Mouse (Mus musculus): ENCODE results near the gene Ttc25. TPM values are rescaled to one million over a fixed set of nuclear protein-coding genes. Genes with fewer than 3 reads are reported as not detected.
"Not testable (repeated sequence)": the region's sequence is repeated elsewhere in the genome, so short reads cannot be mapped to it uniquely, and the experiment has no call there.

Ttc25 gene
- total and polyA plus RNA-seq, 2 experiments from 2014 or later, result 1.8 to 2.2 TPM

GRCm38 (mm10) chr11:100533871-100534270 lies 11.5 kb upstream of the Ttc25 start:
- DNase-seq, result no peak
- H3K4me2 ChIP-seq (ENCODE audit: low read depth), result no peak overlapping the region
- H3K9ac ChIP-seq, result no peak overlapping the region
- H3K4me3 ChIP-seq (ENCODE audit: low read depth, low read length), result no peak overlapping the region
- H3K27me3 ChIP-seq (ENCODE audit: insufficient read depth, low read length), result no peaks in the 10 kb centered on the region; the same call in 1 of the 2 replicates
- no peaks in the 10 kb centered on the region for H3K9me3 ChIP-seq (ENCODE audit: low read length)
- H3K36me3 ChIP-seq (ENCODE audit: insufficient read depth), result no peaks in the 10 kb centered on the region
- no peak for ATAC-seq
- H3K4me1 ChIP-seq (ENCODE audit: insufficient read depth), result no peaks in the 10 kb centered on the region
- no peak for TF ChIP-seq CTCF (IDR thresholded peaks at IDR 0.05; ENCODE audit: low read depth)
- 6% methylated on average over 6 of the region's 6 CpGs for WGBS
- no peak overlapping the region for H3K27ac ChIP-seq (ENCODE audit: low read depth, low read length)

GRCm38 (mm10) chr11:100534411-100534810 lies 11.0 kb upstream of the Ttc25 start:
- not testable (repeated sequence) for H3K27ac ChIP-seq (ENCODE audit: low read depth, low read length); H3K9ac ChIP-seq; H3K4me1 ChIP-seq (ENCODE audit: insufficient read depth); H3K9me3 ChIP-seq (ENCODE audit: low read length); H3K36me3 ChIP-seq (ENCODE audit: insufficient read depth); ATAC-seq; H3K4me2 ChIP-seq (ENCODE audit: low read depth); DNase-seq; H3K4me3 ChIP-seq (ENCODE audit: low read depth, low read length); H3K27me3 ChIP-seq (ENCODE audit: insufficient read depth, low read length)
- WGBS, result 68% methylated on average over 2 of the region's 2 CpGs

GRCm38 (mm10) chr11:100534821-100535220 lies 10.6 kb upstream of the Ttc25 start:
- H3K27ac ChIP-seq (ENCODE audit: low read depth, low read length); H3K4me1 ChIP-seq (ENCODE audit: insufficient read depth); H3K27me3 ChIP-seq (ENCODE audit: insufficient read depth, low read length); ATAC-seq; H3K4me2 ChIP-seq (ENCODE audit: low read depth); H3K9ac ChIP-seq; H3K9me3 ChIP-seq (ENCODE audit: low read length); H3K36me3 ChIP-seq (ENCODE audit: insufficient read depth); H3K4me3 ChIP-seq (ENCODE audit: low read depth, low read length); DNase-seq: not testable (repeated sequence)
- WGBS, result 84% methylated on average over 6 of the region's 6 CpGs

GRCm38 (mm10) chr11:100535996-100536395 lies 9.4 kb upstream of the Ttc25 start:
- Histone ChIP-seq H3K9ac (no peak overlapping the region), H3K9me3 (ENCODE audit: low read length) (no peaks in the 10 kb centered on the region), H3K27ac (ENCODE audit: low read depth, low read length) (no peak overlapping the region), H3K4me1 (ENCODE audit: insufficient read depth) (no peaks in the 10 kb centered on the region), H3K27me3 (ENCODE audit: insufficient read depth, low read length) (no peaks in the 10 kb centered on the region; the same call in 1 of the 2 replicates), H3K4me2 (ENCODE audit: low read depth) (no peak overlapping the region), H3K36me3 (ENCODE audit: insufficient read depth) (no peaks in the 10 kb centered on the region), H3K4me3 (ENCODE audit: low read depth, low read length) (no peak overlapping the region)
- WGBS, result 85% methylated on average over 1 of the region's 1 CpGs
- DNase-seq, result no peak
- no peak for ATAC-seq
- TF ChIP-seq CTCF (IDR thresholded peaks at IDR 0.05; ENCODE audit: low read depth), result no peak

- H3K9me3 ChIP-seq (ENCODE audit: low read length), result no peaks in the 10 kb centered on the region
- no peak overlapping the region for H3K9ac ChIP-seq
- DNase-seq (no peak), ATAC-seq (no peak)
- no peak overlapping the region for H3K4me2 ChIP-seq (ENCODE audit: low read depth)
- no peaks in the 10 kb centered on the region; the same call in 1 of the 2 replicates for H3K27me3 ChIP-seq (ENCODE audit: insufficient read depth, low read length)
- H3K27ac ChIP-seq (ENCODE audit: low read depth, low read length), result no peak overlapping the region
- no peak overlapping the region for H3K4me3 ChIP-seq (ENCODE audit: low read depth, low read length)
- no peak for TF ChIP-seq CTCF (IDR thresholded peaks at IDR 0.05; ENCODE audit: low read depth)
- no peaks in the 10 kb centered on the region for H3K4me1 ChIP-seq (ENCODE audit: insufficient read depth)
- H3K36me3 ChIP-seq (ENCODE audit: insufficient read depth), result no peaks in the 10 kb centered on the region
Observed at GRCm38 (mm10) chr11:100536466-100536865, 8.9 kb upstream of the Ttc25 start.

GRCm38 (mm10) chr11:100540966-100541365 lies 4.4 kb upstream of the Ttc25 start:
- H3K27ac ChIP-seq (ENCODE audit: low read depth, low read length), result no peak overlapping the region
- H3K4me1 ChIP-seq (ENCODE audit: insufficient read depth), result peaks cover 6% of the 10 kb centered on the region
- no peak for TF ChIP-seq CTCF (IDR thresholded peaks at IDR 0.05; ENCODE audit: low read depth)
- H3K27me3 ChIP-seq (ENCODE audit: insufficient read depth, low read length), result no peaks in the 10 kb centered on the region
- DNase-seq (no peak), ATAC-seq (no peak)
- no peak overlapping the region for H3K4me3 ChIP-seq (ENCODE audit: low read depth, low read length)
- no peak overlapping the region for H3K4me2 ChIP-seq (ENCODE audit: low read depth)
- no peaks in the 10 kb centered on the region for H3K9me3 ChIP-seq (ENCODE audit: low read length)
- H3K9ac ChIP-seq, result no peak overlapping the region
- H3K36me3 ChIP-seq (ENCODE audit: insufficient read depth), result no peaks in the 10 kb centered on the region
- 62% methylated on average over 6 of the region's 6 CpGs for WGBS

- no peaks in the 10 kb centered on the region for H3K9me3 ChIP-seq (ENCODE audit: low read length)
- WGBS, result 84% methylated on average over 2 of the region's 2 CpGs
- no peak overlapping the region for H3K4me2 ChIP-seq (ENCODE audit: low read depth)
- no peak overlapping the region for H3K27ac ChIP-seq (ENCODE audit: low read depth, low read length)
- H3K9ac ChIP-seq, result no peak overlapping the region
- no peaks in the 10 kb centered on the region for H3K27me3 ChIP-seq (ENCODE audit: insufficient read depth, low read length)
- no peak for TF ChIP-seq CTCF (IDR thresholded peaks at IDR 0.05; ENCODE audit: low read depth)
- H3K4me1 ChIP-seq (ENCODE audit: insufficient read depth), result peaks cover 6% of the 10 kb centered on the region
- ATAC-seq, result no peak
- no peak for DNase-seq
- no peak overlapping the region for H3K4me3 ChIP-seq (ENCODE audit: low read depth, low read length)
- H3K36me3 ChIP-seq (ENCODE audit: insufficient read depth), result no peaks in the 10 kb centered on the region
Observed at GRCm38 (mm10) chr11:100541577-100541976, 3.8 kb upstream of the Ttc25 start.

- H3K4me2 ChIP-seq (ENCODE audit: low read depth), result peak overlapping the region; percentile 71
- H3K4me3 ChIP-seq (ENCODE audit: low read depth, low read length), result peak overlapping the region; percentile 41
- no peak for TF ChIP-seq CTCF (IDR thresholded peaks at IDR 0.05; ENCODE audit: low read depth)
- peak overlapping the region; percentile 63 for H3K9ac ChIP-seq
- 24% methylated on average over 7 of the region's 7 CpGs for WGBS
- no peaks in the 10 kb centered on the region for H3K36me3 ChIP-seq (ENCODE audit: insufficient read depth)
- peak; percentile 32 for ATAC-seq
- H3K27me3 ChIP-seq (ENCODE audit: insufficient read depth, low read length), result no peaks in the 10 kb centered on the region
- peak overlapping the region; percentile 66; the same call in 1 of the 2 replicates for H3K27ac ChIP-seq (ENCODE audit: low read depth, low read length)
- no peak for DNase-seq
- H3K4me1 ChIP-seq (ENCODE audit: insufficient read depth), result peaks cover 6% of the 10 kb centered on the region
- no peaks in the 10 kb centered on the region for H3K9me3 ChIP-seq (ENCODE audit: low read length)
Observed at GRCm38 (mm10) chr11:100545746-100546085, 309 bp downstream of the Ttc25 start.

All from forebrain, postnatal 0 days (tissue).